Mouse (Mus musculus) gastrocnemius, adult 2 months (tissue): ENCODE measurements at regions not wholly inside any gene's neighbourhood (a gene's known extent, or its start where the extent isn't known, plus 50 kb on each side); places are given as distances from the start of the nearest gene placed in this dataset.

Source experiments
- DNase-seq: peaks from one replicate; pipeline ENCODE4 v3.0.0; 2022
- H3K27ac ChIP-seq: fragments of 200-600 bp; 2 replicates; pipeline ENCODE4 v1.8.1; 2022; ENCODE audit warnings: mild to moderate bottlenecking
- H3K4me3 ChIP-seq: fragments of 200-600 bp; 2 replicates; pipeline ENCODE4 v1.8.1; 2022; ENCODE audit warnings: mild to moderate bottlenecking, moderate library complexity
- CTCF ChIP-seq: fragments of 200-600 bp; IDR thresholded peaks from 2 replicates; pipeline ENCODE4 v1.8.1; 2022; ENCODE audit warnings: antibody characterized with exemption, mild to moderate bottlenecking, moderate library complexity
- intact Hi-C: fragments of 180-260 bp; cut with DNase I; formaldehyde crosslinking; loops from one replicate; pipeline ENCODE4 v1.15.1; 2025

DNA sequence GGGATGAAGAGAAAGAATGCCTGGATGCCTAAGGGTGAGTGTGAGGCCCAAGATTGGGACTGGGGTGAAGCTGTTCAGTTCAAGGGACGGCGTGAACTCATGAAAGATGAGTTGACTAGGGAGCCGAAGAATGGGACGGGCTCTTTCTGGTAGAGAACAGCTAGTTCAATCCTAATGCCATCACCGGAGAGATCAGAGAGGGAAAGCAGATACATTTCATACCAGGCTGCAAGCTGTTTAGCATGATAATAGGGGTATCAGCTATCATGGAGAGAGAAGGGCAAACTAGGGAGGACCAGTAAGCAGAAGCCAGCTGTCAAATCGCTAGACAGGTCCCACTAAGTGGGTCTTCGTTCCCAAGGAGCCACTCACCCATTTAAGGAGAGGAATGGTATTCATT, 81.9 kb upstream of the Pgrmc2 start:
- Histone ChIP-seq H3K4me3 (no peak overlapping the region), H3K27ac (no peak overlapping the region)
- no peak for DNase-seq
- no peak for TF ChIP-seq CTCF
- intact Hi-C loops = no loop called here

DNA sequence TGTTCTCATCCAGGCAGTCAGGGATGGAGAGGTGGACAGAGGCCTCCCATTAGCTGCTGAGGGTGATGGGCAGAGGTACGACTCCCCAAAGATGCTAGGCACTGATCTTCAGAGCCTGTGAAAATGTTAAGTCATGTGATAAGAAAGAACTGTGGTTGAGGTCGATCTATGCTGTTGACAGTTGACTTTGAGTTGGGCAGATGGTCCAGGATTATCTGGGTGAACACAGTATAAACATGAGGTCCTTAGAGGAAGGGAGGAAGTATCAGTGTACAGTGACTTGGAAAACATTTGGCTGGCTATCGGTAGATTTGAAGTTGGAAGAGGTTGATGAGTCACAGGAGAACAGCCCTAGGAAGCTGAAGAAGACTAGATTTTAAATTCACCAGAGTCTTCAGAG, 80.9 kb upstream of the Pgrmc2 start:
- intact Hi-C loops = no loop called here
- no peak for DNase-seq
- TF ChIP-seq CTCF = no peak
- H3K27ac ChIP-seq = no peak overlapping the region
- no peak overlapping the region for H3K4me3 ChIP-seq

DNA sequence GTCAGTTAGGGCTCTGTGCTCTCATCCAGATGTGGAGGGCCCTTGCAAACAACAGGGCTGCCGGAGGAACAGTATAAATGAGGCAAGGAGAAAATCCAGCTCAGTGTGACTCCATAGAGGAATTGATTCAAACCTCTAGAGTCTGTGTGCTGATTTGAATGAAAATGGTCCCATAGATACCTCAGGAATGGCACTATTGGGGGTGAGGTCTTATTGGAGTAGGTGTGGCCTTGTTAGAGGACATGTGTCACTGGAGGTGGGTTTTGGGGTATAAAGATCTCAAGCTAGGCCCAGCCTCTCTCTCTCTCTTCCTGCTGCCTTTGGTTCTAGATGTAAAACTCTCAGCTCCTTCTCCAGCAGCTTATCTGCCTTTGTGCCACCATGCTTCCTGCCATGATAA, 79.7 kb upstream of the Pgrmc2 start:
- DNase-seq = no peak
- TF ChIP-seq CTCF = no peak
- intact Hi-C loops = no loop called here
- H3K27ac ChIP-seq = no peak overlapping the region
- H3K4me3 ChIP-seq = no peak overlapping the region

DNA sequence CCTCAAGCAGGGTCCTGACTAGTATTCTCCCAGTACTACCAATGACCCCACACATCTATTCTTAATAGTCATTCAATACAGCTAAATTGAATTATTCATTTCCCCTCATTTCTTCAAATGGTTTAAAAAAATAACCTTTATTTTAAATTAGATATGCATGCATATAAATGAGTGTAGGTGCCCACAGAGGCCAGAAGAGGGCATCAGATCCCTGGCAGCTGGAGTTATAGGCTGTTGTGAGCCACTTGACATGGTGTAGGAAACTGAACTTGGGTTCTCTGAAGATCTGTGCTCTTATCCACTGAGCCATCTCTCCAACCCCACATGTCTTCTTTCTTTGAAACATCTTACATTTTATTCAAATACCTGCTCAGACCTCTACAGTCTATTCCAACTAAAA, 77.8 kb upstream of the Pgrmc2 start:
- DNase-seq = no peak
- Histone ChIP-seq H3K27ac (no peak overlapping the region), H3K4me3 (no peak overlapping the region)
- intact Hi-C loops = no loop called here
- peak; percentile 24; the same call in 1 of the 2 replicates for TF ChIP-seq CTCF

DNA sequence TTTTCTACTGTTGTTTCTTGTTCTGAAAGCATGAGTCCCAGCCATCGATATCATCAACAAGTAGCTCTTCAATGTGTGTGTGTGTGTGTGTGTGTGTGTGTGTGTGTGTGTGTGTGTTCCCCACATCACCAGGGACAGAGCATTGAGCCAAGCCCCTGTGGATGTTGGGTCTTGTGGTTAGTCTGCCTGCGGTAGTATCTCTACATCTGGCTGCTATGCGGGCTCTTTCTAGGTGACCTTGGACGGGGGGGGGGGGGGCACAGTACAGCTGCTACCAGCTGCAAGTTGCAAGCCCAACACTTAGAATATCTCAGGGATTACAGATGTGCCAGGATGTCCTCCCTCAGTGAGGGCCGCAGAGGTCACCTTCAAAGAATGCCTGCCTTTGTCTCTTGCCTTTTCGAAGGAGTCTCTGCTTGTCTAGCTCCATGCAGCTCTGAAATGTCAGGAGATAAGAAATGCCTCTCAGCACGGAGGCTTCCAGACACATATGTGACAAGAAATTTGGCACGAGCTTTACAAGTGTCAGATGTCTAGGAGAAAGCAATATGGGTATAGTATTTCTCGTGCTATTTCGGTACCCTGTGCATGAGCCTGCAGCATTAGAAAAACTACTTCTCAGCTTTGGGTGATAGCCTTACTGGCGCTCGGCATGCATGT, 75.6 kb upstream of the Pgrmc2 start:
- TF ChIP-seq CTCF = no peak
- peak overlapping the region; percentile 38; the same call in 1 of the 2 replicates for H3K27ac ChIP-seq

DNA sequence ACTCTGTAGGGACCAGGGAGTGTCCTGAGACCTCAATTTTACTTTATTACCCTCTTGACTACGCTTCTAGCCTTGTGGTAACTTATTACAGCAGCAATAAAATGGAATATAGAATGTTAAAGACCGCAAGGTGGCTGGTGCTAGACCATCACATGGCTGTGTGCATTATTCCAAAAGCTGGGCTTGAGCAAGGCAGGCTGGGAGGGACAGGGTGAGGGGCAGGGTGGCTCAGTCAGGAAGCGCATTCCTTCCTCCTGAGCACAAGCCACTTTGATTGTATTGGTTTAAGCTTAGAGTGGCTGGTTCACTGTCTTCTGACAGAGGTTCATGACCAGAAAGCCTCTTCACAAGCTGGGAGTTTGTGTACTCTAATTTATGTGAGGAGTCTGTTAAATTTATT, 74.6 kb upstream of the Pgrmc2 start:
- Histone ChIP-seq H3K27ac (no peak overlapping the region), H3K4me3 (no peak overlapping the region)
- no peak for DNase-seq
- no peak for TF ChIP-seq CTCF
- intact Hi-C loops = no loop called here

More for the DNA sequence above, 75.6 kb upstream of the Pgrmc2 start:
- no peak overlapping the region for H3K4me3 ChIP-seq
- intact Hi-C loops = no loop called here
- no peak for DNase-seq

DNA sequence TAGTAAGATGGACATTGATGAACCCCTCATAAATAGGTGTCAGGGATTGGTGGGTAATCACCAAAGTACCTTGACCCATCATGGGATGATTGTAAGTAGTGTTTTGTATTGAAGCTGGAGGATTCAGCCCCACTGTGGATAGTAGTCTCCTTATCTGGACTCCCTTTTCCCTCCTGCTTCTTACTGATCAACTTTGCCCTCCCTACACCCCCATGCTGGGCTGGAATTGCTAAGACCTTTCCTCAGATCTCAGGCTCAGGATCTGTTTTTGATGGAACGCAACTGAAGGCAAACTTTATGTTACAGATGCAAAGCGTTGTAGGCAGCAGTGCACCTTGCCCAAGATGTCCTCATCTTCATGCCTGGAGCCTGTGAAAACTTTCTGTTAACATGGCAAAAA, 73.7 kb upstream of the Pgrmc2 start:
- Histone ChIP-seq H3K4me3 (no peak overlapping the region), H3K27ac (no peak overlapping the region)
- intact Hi-C loops = no loop called here
- no peak for TF ChIP-seq CTCF
- no peak for DNase-seq

DNA sequence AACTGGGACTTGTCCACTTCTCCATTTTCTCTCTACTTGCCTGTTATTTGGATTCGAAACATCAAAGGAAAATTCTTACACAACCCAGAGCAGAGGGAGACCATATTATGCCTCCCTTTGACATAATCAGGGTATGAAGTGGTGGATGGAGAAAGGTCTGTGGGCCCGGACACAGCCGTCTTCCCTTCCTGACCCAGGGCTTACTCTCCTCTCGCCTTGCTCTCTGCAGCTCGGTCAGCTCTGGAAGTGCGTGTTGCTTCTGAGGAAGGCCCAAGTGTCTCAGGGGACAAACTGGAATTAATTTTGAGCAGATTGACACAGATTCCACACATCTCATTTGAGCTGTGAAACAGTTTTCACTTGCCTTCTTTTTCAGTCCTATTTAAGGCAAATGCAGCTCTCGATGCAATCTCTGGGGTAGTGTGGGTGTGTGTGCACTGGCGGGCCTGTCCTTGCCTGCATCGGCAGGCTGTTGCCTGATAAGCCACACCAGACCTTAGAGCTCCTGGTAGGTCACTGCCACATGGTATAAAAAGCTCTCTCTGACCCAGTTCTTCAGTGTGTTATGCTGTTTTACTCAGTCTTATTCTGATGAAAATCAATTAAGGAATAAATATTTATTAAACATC, 72.4 kb upstream of the Pgrmc2 start:
- Histone ChIP-seq H3K4me3 (no peak overlapping the region), H3K27ac (no peak overlapping the region)
- intact Hi-C loops = no loop called here
- TF ChIP-seq CTCF = no peak
- DNase-seq = no peak

DNA sequence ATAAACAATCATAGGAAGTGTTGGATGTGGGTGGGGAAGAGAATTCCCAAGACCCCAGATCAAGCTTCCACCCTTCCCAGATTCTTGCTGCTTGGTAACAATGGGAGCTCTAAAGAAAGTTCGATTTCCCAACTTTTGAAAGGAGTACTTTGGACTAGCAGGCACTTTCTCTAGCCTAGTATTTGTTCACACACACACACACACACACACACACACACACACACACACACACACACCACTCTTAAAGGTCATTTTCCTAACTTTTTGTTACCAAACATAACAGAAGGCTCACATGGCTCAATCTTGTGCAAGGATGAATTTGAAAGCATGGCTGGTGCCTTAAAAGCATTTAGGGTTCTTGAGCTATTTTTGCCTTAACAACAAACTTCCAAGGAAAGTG, 71.6 kb upstream of the Pgrmc2 start:
- Histone ChIP-seq H3K27ac (no peak overlapping the region), H3K4me3 (no peak overlapping the region)
- intact Hi-C loops = no loop called here
- no peak for TF ChIP-seq CTCF
- DNase-seq = no peak

DNA sequence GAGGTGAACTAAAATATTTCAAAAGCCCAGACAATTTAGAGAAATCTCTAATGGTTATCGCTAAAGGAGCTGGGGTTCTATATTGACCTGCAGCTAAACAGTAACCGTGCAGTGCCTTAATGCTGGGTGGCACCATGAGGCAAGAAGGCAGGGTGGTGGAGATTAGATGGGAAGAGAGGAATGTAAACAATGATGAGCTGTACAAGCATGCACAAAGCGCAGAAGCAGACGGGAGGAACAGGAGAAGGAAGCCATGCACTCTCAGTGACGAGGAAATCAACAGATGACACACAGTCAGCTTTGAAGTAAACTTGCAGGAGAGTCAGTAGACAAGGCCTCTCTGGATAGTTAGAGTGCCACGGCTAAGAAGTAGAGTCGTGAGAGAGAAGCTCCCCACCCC, 69.1 kb upstream of the Pgrmc2 start:
- intact Hi-C loops = no loop called here
- DNase-seq = no peak
- H3K27ac ChIP-seq = no peak overlapping the region
- TF ChIP-seq CTCF = no peak
- H3K4me3 ChIP-seq = no peak overlapping the region

DNA sequence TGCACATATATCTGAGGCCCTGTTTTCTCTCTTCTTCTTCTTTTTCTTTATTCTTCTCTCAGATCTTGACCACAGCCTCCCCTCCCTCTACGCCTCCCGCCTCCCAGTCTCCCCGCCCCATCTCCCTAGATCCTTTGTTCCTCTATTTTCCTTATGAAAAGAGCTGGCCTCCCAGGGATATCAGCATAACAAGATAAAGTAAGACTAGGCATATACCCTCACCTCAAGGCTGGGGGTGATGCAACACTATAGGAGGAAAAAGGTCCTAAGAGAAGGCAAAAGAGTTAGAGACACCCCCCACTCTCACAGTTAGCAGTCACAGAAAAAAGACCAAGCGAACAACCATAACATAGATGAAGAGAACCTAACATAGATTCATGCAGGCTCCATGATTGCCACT, 57.5 kb upstream of the Pgrmc2 start:
- H3K27ac ChIP-seq = no peak overlapping the region
- no peak for TF ChIP-seq CTCF
- intact Hi-C loops = no loop called here

DNA sequence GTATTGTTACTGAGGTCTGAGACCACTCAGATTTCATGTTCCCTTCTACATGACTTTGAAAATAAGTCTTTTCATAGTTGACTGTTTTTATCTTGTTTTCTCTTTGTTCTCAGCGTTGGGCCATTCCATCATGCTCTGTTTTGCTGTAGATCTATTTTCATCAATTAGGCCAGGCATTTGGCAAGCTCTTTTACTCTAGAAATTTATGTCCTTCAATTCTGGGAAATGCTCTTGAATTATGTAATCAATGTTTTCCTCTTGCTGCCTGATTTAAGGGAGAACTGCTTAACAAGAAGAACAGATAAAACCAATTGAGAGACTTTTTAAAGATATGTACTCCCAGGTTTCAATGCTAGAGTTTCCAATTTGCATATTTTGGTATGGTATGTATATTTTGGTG, 55.1 kb upstream of the Pgrmc2 start:
- intact Hi-C loops = no loop called here
- no peak overlapping the region for H3K27ac ChIP-seq
- no peak for DNase-seq
- no peak overlapping the region for H3K4me3 ChIP-seq
- no peak for TF ChIP-seq CTCF

More for the DNA sequence above, 57.5 kb upstream of the Pgrmc2 start:
- no peak for DNase-seq
- H3K4me3 ChIP-seq = no peak overlapping the region

DNA sequence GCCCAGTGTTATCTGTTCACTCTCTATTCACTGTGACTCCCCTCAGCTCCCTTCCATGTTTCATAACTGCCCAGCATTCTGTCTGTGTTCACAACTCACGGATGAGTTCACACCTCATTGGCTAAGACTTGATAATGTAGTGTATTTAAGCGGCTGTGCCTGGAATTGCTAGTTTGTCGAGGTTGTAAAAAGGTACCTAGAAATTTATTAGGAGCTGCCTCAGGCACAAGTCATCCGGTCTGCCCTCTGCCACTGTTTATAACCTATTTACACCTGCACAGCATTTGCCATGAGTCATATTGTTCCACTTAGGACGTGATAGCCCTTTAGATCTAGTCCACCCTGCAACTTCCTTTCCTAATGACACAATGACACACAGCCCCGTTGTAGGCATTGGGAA, 50.0 kb upstream of the Pgrmc2 start:
- DNase-seq = no peak
- intact Hi-C loops = no loop called here
- Histone ChIP-seq H3K27ac (no peak overlapping the region), H3K4me3 (no peak overlapping the region)
- TF ChIP-seq CTCF = no peak
